Mouse (Mus musculus): ENCODE measurements around the gene Frem1.

The Frem1 gene

GRCm38 (mm10) chr4:83051634-83052577, at the start of gene Frem1:
Gene Frem1, minus strand, starts transcription at chr4:83052339.
- DNase-seq, result no peak

GRCm38 (mm10) chr4:83099025-83099424, 46.9 kb upstream of the Frem1 start:
- DNase-seq, result no peak

- DNase-seq, result no peak
Observed at GRCm38 (mm10) chr4:83093941-83094340, 41.8 kb upstream of the Frem1 start.

GRCm38 (mm10) chr4:83090691-83091448, 38.7 kb upstream of the Frem1 start:
- DNase-seq, result no peak

GRCm38 (mm10) chr4:83080364-83081174, 28.4 kb upstream of the Frem1 start:
- DNase-seq, result no peak

GRCm38 (mm10) chr4:83064191-83064590, 12.1 kb upstream of the Frem1 start:
- no peak for DNase-seq

GRCm38 (mm10) chr4:83061564-83061963, 9.4 kb upstream of the Frem1 start:
- DNase-seq, result no peak

GRCm38 (mm10) chr4:83058617-83059016, 6.5 kb upstream of the Frem1 start:
- DNase-seq, result no peak

GRCm38 (mm10) chr4:83058182-83058581, 6.0 kb upstream of the Frem1 start:
- DNase-seq, result no peak

- DNase-seq, result no peak
Observed at GRCm38 (mm10) chr4:83056496-83056895, 4.4 kb upstream of the Frem1 start.

- no peak for DNase-seq
Observed at GRCm38 (mm10) chr4:83055444-83055843, 3.3 kb upstream of the Frem1 start.

- no peak for DNase-seq
Observed at GRCm38 (mm10) chr4:83053206-83053605, 1.1 kb upstream of the Frem1 start.

- no peak for DNase-seq
Observed at GRCm38 (mm10) chr4:83051176-83051575, 963 bp downstream of the Frem1 start.

GRCm38 (mm10) chr4:83050151-83050796, 1.9 kb downstream of the Frem1 start:
- no peak for DNase-seq

GRCm38 (mm10) chr4:83049288-83049687, 2.9 kb downstream of the Frem1 start:
- DNase-seq, result no peak

- DNase-seq, result no peak
Observed at GRCm38 (mm10) chr4:83048561-83048960, 3.6 kb downstream of the Frem1 start.

GRCm38 (mm10) chr4:83046806-83047205, 5.3 kb downstream of the Frem1 start:
- DNase-seq, result no peak

GRCm38 (mm10) chr4:83046069-83046468, 6.1 kb downstream of the Frem1 start:
- DNase-seq, result no peak

- no peak for DNase-seq
Observed at GRCm38 (mm10) chr4:83045266-83045665, 6.9 kb downstream of the Frem1 start.

GRCm38 (mm10) chr4:83040780-83041179, 11.4 kb downstream of the Frem1 start:
- DNase-seq, result no peak

- DNase-seq, result no peak
Observed at GRCm38 (mm10) chr4:83032780-83033179, 19.4 kb downstream of the Frem1 start.

GRCm38 (mm10) chr4:83031591-83031990, 20.5 kb downstream of the Frem1 start:
- DNase-seq, result no peak
